Mouse (Mus musculus) testis, adult 2 months (tissue): ENCODE results near the gene Cux1.

Experiments
- CTCF ChIP-seq: fragments of 200-500 bp; IDR thresholded peaks from 2 replicates; pipeline ENCODE4 v1.5.1; 2012; ENCODE audit warnings: low read depth, mild to moderate bottlenecking, inconsistent platforms, low read length, moderate library complexity; ENCODE audit not compliant: control insufficient read depth, insufficient read depth, insufficient replicate concordance
- POLR2A ChIP-seq: fragments of 200-500 bp; IDR thresholded peaks from 2 replicates; pipeline ENCODE4 v1.6.1; 2012; ENCODE audit warnings: low read depth, mild to moderate bottlenecking, inconsistent platforms, low read length, moderate library complexity; ENCODE audit not compliant: control insufficient read depth

- TF ChIP-seq POLR2A (no peak), CTCF (no peak)
Measured at GRCm38 (mm10) chr5:136550726-136551125, 16.6 kb downstream of the Cux1 start.
